ENCODE assay signal across 8 mouse cellular contexts in genomic region chr9:108589229-108589628, GRCm38 (mm10). TPM values are rescaled to one million over a fixed set of nuclear protein-coding genes. Genes with fewer than 3 reads are reported as not detected.
DNase-seq lines count a peak whose midpoint lies in the region; ATAC-seq lines count a peak whose summit lies in the region.

No protein-coding gene starts in this region.

- ATAC-seq in megakaryocyte-erythroid progenitor cell, adult 5-6 weeks (replicated peaks; ENCODE audit: low FRiP score, low TSS enrichment, poor library complexity, severe bottlenecking), result 0 out of 2 replicates have a peak, but pooled peaks have one; percentile 8

- DNase-seq in cerebellum, postnatal 10 days, result peak; percentile 43 to 61
- DNase-seq in cerebellum, adult 11-12 months, result no peak
- DNase-seq in right cerebral cortex, postnatal 10 days (ENCODE audit: low spot score in 2 of 2), result peak; percentile 63 to 69
- DNase-seq in right cerebral cortex, postnatal 4 days, result no peak
- no peak for DNase-seq in adipocyte (ENCODE audit: low spot score)
- no peak for DNase-seq in left cerebral cortex, postnatal 10 days (ENCODE audit: extremely low spot score in 1 of 2, low spot score in 2 of 2)
- DNase-seq in layer of hippocampus, postnatal 25 days (ENCODE audit: extremely low spot score in 1 of 2, low spot score in 1 of 2), result no peak

- intact Hi-C loops in left cerebral cortex, postnatal 10 days (cut with DNase I), result no loop called here

RNA-seq across cellular contexts. Expression of gene P4htm, which starts 8.2 kb away (rescaled TPM):
- 2.6 and 3.2 TPM in 2 replicates for total RNA-seq in megakaryocyte-erythroid progenitor cell, adult 5-6 weeks (2014; fragmentation: Nextera tagmentation)
- 1.5 TPM in 1 of 2 replicates, not detected in the other for total RNA-seq in megakaryocyte-erythroid progenitor cell, adult 5-6 weeks (2017)
- total RNA-seq in left cerebral cortex, postnatal 10 days (2021), result 10 to 100 TPM; 47.8 to 52.2 TPM
- total RNA-seq in layer of hippocampus, postnatal 25 days (2021), result 10 to 100 TPM; 92.0 to 97.8 TPM

RNA-seq across cellular contexts. Expression of gene Wdr6, which starts 10.7 kb away (rescaled TPM):
- total RNA-seq in megakaryocyte-erythroid progenitor cell, adult 5-6 weeks (2014; fragmentation: Nextera tagmentation), result 33.2 and 34.7 TPM in 2 replicates
- total RNA-seq in megakaryocyte-erythroid progenitor cell, adult 5-6 weeks (2017), result 25.8 and 26.8 TPM in 2 replicates
- 100 to 1,000 TPM; 282 TPM for total RNA-seq in left cerebral cortex, postnatal 10 days (2021)
- 100 to 1,000 TPM; 116 to 134 TPM for total RNA-seq in layer of hippocampus, postnatal 25 days (2021)

RNA-seq across cellular contexts. Expression of gene Dalrd3, which starts 19.5 kb away (rescaled TPM):
- 119 and 182 TPM in 2 replicates for total RNA-seq in megakaryocyte-erythroid progenitor cell, adult 5-6 weeks (2014; fragmentation: Nextera tagmentation)
- 27.5 and 61.0 TPM in 2 replicates for total RNA-seq in megakaryocyte-erythroid progenitor cell, adult 5-6 weeks (2017)
- total RNA-seq in left cerebral cortex, postnatal 10 days (2021), result 10 to 100 TPM; 70.9 to 76.1 TPM
- total RNA-seq in layer of hippocampus, postnatal 25 days (2021), result 100 to 1,000 TPM in 1 of 2 experiments, 10 to 100 TPM in 1; 95.4 to 107 TPM

RNA-seq across cellular contexts. Expression of gene Ndufaf3, which starts 22.0 kb away (rescaled TPM):
- 21.9 and 31.1 TPM in 2 replicates for total RNA-seq in megakaryocyte-erythroid progenitor cell, adult 5-6 weeks (2014; fragmentation: Nextera tagmentation)
- total RNA-seq in megakaryocyte-erythroid progenitor cell, adult 5-6 weeks (2017), result 14.1 and 28.7 TPM in 2 replicates
- 10 to 100 TPM; 53.3 to 57.0 TPM for total RNA-seq in left cerebral cortex, postnatal 10 days (2021)
- total RNA-seq in layer of hippocampus, postnatal 25 days (2021), result 10 to 100 TPM; 54.3 to 70.4 TPM

RNA-seq across cellular contexts. Expression of gene Impdh2, which starts 29.1 kb away (rescaled TPM):
- total RNA-seq in megakaryocyte-erythroid progenitor cell, adult 5-6 weeks (2014; fragmentation: Nextera tagmentation), result 430 and 507 TPM in 2 replicates
- total RNA-seq in megakaryocyte-erythroid progenitor cell, adult 5-6 weeks (2017), result 413 and 539 TPM in 2 replicates
- 10 to 100 TPM; 64.3 to 68.3 TPM for total RNA-seq in left cerebral cortex, postnatal 10 days (2021)
- 10 to 100 TPM; 60.1 to 62.8 TPM for total RNA-seq in layer of hippocampus, postnatal 25 days (2021)

Comparison
In these comparisons a context has a peak if more than half of its experiments do, and no peak if none do; other contexts are left out.
1. DNase-seq: peak in cerebellum, postnatal 10 days (2 of 2) and right cerebral cortex, postnatal 10 days (2 of 2); none in cerebellum, adult 11-12 months (single experiment), right cerebral cortex, postnatal 4 days (single experiment), adipocyte (single experiment), left cerebral cortex, postnatal 10 days (0 of 2) and layer of hippocampus, postnatal 25 days (0 of 2).
2. RNA of gene P4htm, which starts 8.2 kb away (total RNA-seq): 92.0 to 97.8 TPM in layer of hippocampus, postnatal 25 days and 47.8 to 52.2 TPM in left cerebral cortex, postnatal 10 days; 1.5 to 3.2 TPM in megakaryocyte-erythroid progenitor cell, adult 5-6 weeks; every median in the first group is over 10 times any median in the second.